ENCODE assay signal across 11 mouse cellular contexts in the genomic region with DNA sequence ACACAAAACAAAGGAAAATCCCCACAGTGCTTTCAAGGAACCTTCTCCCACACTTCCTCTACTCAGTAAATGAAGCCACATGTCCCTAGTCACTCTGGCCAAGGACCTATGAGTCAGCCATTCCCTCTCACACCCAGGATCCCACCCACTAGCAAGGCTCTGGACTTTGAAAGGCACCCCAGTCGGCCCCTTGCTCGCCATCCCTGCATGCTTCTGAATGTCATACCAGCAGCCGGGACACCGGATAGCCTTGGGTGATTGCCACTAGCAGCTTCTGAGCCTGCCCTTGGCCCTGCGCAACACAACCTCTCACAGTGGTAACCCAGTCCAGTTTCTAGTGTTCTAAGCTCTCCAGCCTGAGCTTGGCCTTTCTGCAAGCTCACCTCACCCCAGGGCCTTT. TPM values are rescaled to one million over a fixed set of nuclear protein-coding genes. Genes with fewer than 3 reads are reported as not detected.
DNase-seq lines count a peak whose midpoint lies in the region; ATAC-seq lines count a peak whose summit lies in the region.
"Had no signal": no experiment of that assay in that cellular context is flagged by ENCODE, and none has a peak within 500 bp of the region (broad histone marks: within the 10 kb centered on the region; RNA-seq: fewer than 3 reads in every experiment).

No protein-coding gene starts in this region.

- H3K4me1 ChIP-seq in heart, embryonic 10.5 days: peaks cover 30% of the 10 kb centered on the region
- H3K4me1 ChIP-seq in forebrain, embryonic 12.5 days: peaks cover 16% of the 10 kb centered on the region

- H3K4me2 ChIP-seq in forebrain, embryonic 12.5 days: no peak overlapping the region
- H3K4me2 ChIP-seq: midbrain, embryonic 13.5 days had no signal

- no peak overlapping the region for H3K4me3 ChIP-seq in heart, embryonic 10.5 days
- no peak overlapping the region for H3K4me3 ChIP-seq in forebrain, embryonic 12.5 days (replicated peaks)
- H3K4me3 ChIP-seq: midbrain, embryonic 13.5 days had no signal

- WGBS in heart, embryonic 10.5 days: 75% methylated on average over 5 of the region's 5 CpGs
- 85% methylated on average over 5 of the region's 5 CpGs for WGBS in forebrain, embryonic 12.5 days

- no peak overlapping the region for H3K27ac ChIP-seq in heart, embryonic 10.5 days
- no peak overlapping the region for H3K27ac ChIP-seq in forebrain, embryonic 12.5 days
- H3K27ac ChIP-seq: liver, embryonic 14.5 days; midbrain, embryonic 13.5 days had no signal

- H3K36me3 ChIP-seq in heart, embryonic 10.5 days: peaks cover 7% of the 10 kb centered on the region; the same call in 1 of the 2 replicates
- no peaks in the 10 kb centered on the region for H3K36me3 ChIP-seq in forebrain, embryonic 12.5 days (replicated peaks)
- H3K36me3 ChIP-seq: midbrain, embryonic 13.5 days had no signal

- no peak for ATAC-seq in forebrain, embryonic 12.5 days (ENCODE audit: low FRiP score)
- ATAC-seq: midbrain, embryonic 13.5 days had no signal

- H3K9me3 ChIP-seq in heart, embryonic 10.5 days: no peaks in the 10 kb centered on the region
- no peaks in the 10 kb centered on the region for H3K9me3 ChIP-seq in forebrain, embryonic 12.5 days
- H3K9me3 ChIP-seq: midbrain, embryonic 13.5 days had no signal

- DNase-seq in heart, adult 11 months: peak; percentile 98
- no peak for DNase-seq in heart, embryonic 10.5 days (ENCODE audit: low spot score)
- DNase-seq in adrenal gland, adult 18-20 months (ENCODE audit: low spot score in 2 of 2): peak; percentile 58 to 60
- DNase-seq in gastrocnemius, postnatal 36 days: peak; percentile 49 to 66
- DNase-seq in kidney, adult 9 months: peak; percentile 72
- DNase-seq in urinary bladder, postnatal 36 days (ENCODE audit: low spot score in 2 of 2): no peak
- DNase-seq in right cerebral cortex, postnatal 14 days: no peak
- DNase-seq: layer of hippocampus, postnatal 36 days had no signal

- H3K27me3 ChIP-seq in heart, embryonic 10.5 days (ENCODE audit: insufficient read depth, poor library complexity, severe bottlenecking): peaks cover 21% of the 10 kb centered on the region; the same call in 1 of the 2 replicates
- H3K27me3 ChIP-seq in forebrain, embryonic 12.5 days: peaks cover 27% of the 10 kb centered on the region

- no peak overlapping the region for H3K9ac ChIP-seq in forebrain, embryonic 12.5 days
- H3K9ac ChIP-seq: liver, embryonic 14.5 days; midbrain, embryonic 13.5 days had no signal

- intact Hi-C loops in gastrocnemius, postnatal 36 days (cut with DNase I): no loop called here

RNA-seq across cellular contexts. Expression of a gene that starts 58.2 kb away (rescaled TPM):
- 49.8 and 75.4 TPM in 2 replicates for polyA plus RNA-seq in heart, embryonic 10.5 days (2016; fragmentation: Nextera tagmentation; extraction: Ambion mirVana)
- 100 to 1,000 TPM; 389 to 450 TPM for total RNA-seq in adrenal gland, adult 18-20 months (2021)
- 100 to 1,000 TPM; 194 to 248 TPM for total RNA-seq in gastrocnemius, postnatal 36 days (2021)
- polyA plus RNA-seq in forebrain, embryonic 12.5 days (2016; fragmentation: Nextera tagmentation; extraction: Ambion mirVana): 13.0 and 15.9 TPM in 2 replicates

RNA-seq across cellular contexts. Expression of a gene that starts 59.3 kb away (rescaled TPM):
- polyA plus RNA-seq in heart, embryonic 10.5 days (2016; fragmentation: Nextera tagmentation; extraction: Ambion mirVana): 0.16 and 0.23 TPM in 2 replicates
- 1 to 10 TPM; 1.3 to 2.0 TPM for total RNA-seq in adrenal gland, adult 18-20 months (2021)
- under 1 TPM in 1 of 2 experiments, not detected in 1; 0.10 TPM for total RNA-seq in gastrocnemius, postnatal 36 days (2021)
- 0.24 and 0.33 TPM in 2 replicates for polyA plus RNA-seq in forebrain, embryonic 12.5 days (2016; fragmentation: Nextera tagmentation; extraction: Ambion mirVana)
- total RNA-seq: layer of hippocampus, postnatal 36 days had no signal

Comparison
In these comparisons a context has a peak if more than half of its experiments do, and no peak if none do; other contexts are left out.
1. DNase-seq: peak in heart, adult 11 months (single experiment), adrenal gland, adult 18-20 months (2 of 2), gastrocnemius, postnatal 36 days (2 of 2) and kidney, adult 9 months (single experiment); none in heart, embryonic 10.5 days (single experiment), urinary bladder, postnatal 36 days (0 of 2) and right cerebral cortex, postnatal 14 days (single experiment).